Mouse (Mus musculus) liver, embryonic 15.5 days (tissue): Measurements from ENCODE around the gene Gm10762. TPM values are rescaled to one million over a fixed set of nuclear protein-coding genes. Genes with fewer than 3 reads are reported as not detected.
A peak's percentile ranks its signal among the peaks of the same experiment; 100 is the strongest.
"Not testable (repeated sequence)": the region's sequence is repeated elsewhere in the genome, so short reads cannot be mapped to it uniquely, and the experiment has no call there.

Source experiments
- ATAC-seq: fragments of 200-750 bp; cut with Nextera tagmentation; 2 replicates; pipeline ENCODE4 v1.8.0; 2017; ENCODE audit warnings: moderate number of reproducible peaks, mild to moderate bottlenecking, moderate library complexity; ENCODE audit not compliant: insufficient read depth
- H3K27ac ChIP-seq: fragments of 300-500 bp; sonication (generic); replicated peaks from 2 replicates; pipeline ENCODE4 v1.5.1; 2015; ENCODE audit warnings: mild to moderate bottlenecking, inconsistent platforms
- H3K27me3 ChIP-seq: fragments of 300-500 bp; sonication (generic); 2 replicates; pipeline ENCODE4 v1.6.1; 2015; ENCODE audit warnings: mild to moderate bottlenecking, inconsistent platforms
- H3K36me3 ChIP-seq: fragments of 300-500 bp; sonication (generic); replicated peaks from 2 replicates; pipeline ENCODE4 v1.6.1; 2015; ENCODE audit warnings: moderate library complexity, mild to moderate bottlenecking, inconsistent platforms
- H3K4me1 ChIP-seq: fragments of 300-500 bp; sonication (generic); replicated peaks from 2 replicates; pipeline ENCODE4 v1.6.1; 2015; ENCODE audit warnings: inconsistent platforms
- H3K4me2 ChIP-seq: fragments of 300-500 bp; sonication (generic); 2 replicates; pipeline ENCODE4 v1.6.1; 2015; ENCODE audit warnings: moderate library complexity, mild to moderate bottlenecking, inconsistent platforms
- H3K4me3 ChIP-seq: fragments of 300-500 bp; sonication (generic); replicated peaks from 2 replicates; pipeline ENCODE4 v1.5.1; 2015; ENCODE audit warnings: mild to moderate bottlenecking, inconsistent platforms
- H3K9ac ChIP-seq: fragments of 300-500 bp; sonication (generic); 2 replicates; pipeline ENCODE4 v1.6.1; 2015; ENCODE audit warnings: moderate library complexity, mild to moderate bottlenecking, inconsistent platforms
- H3K9me3 ChIP-seq: fragments of 300-500 bp; sonication (generic); replicated peaks from 2 replicates; pipeline ENCODE4 v1.6.1; 2016; ENCODE audit warnings: inconsistent platforms
- WGBS: fragments of 180-500 bp; shearing (Covaris S2); methylation state at CpG from one replicate; pipeline ENCODE4 v1.1.7; 2015; ENCODE audit warnings: mixed read lengths; ENCODE audit not compliant: insufficient replicate concordance; 5-methylcytosine and 5-hydroxymethylcytosine counted together
- polyA plus RNA-seq: library from polyadenylated mRNA; unstranded; fragments of >200 nt; fragmentation: Nextera tagmentation; extraction: Ambion mirVana; gene quantifications from 2 replicates; pipeline ENCODE4 v1.2.1, GENCODE M21; 2015

Gm10762 gene
- polyA plus RNA-seq = 2.9 and 3.3 TPM in 2 replicates

- H3K9me3 ChIP-seq = no peaks in the 10 kb centered on the region
- peaks cover 18% of the 10 kb centered on the region for H3K4me1 ChIP-seq
- H3K27me3 ChIP-seq = no peaks in the 10 kb centered on the region
- H3K9ac ChIP-seq = peak within 1 kb of the TSS; percentile 99
- H3K4me3 ChIP-seq = peak within 1 kb of the TSS; percentile 97
- under 1% methylated on average over 80 of the region's 80 CpGs for WGBS
- H3K4me2 ChIP-seq = peak within 1 kb of the TSS; percentile 79
- H3K36me3 ChIP-seq = no peaks in the 10 kb centered on the region
- peak within 1 kb of the TSS; percentile 98 for H3K27ac ChIP-seq
- peak; percentile 82 for ATAC-seq
Observed at GRCm38 (mm10) chr2:128967661-128968441, at the start of gene Gm10762. TSS of gene Gm10762 (minus strand) at chr2:128967725.

- H3K4me2 ChIP-seq, H3K36me3 ChIP-seq, H3K27ac ChIP-seq, H3K4me1 ChIP-seq, H3K4me3 ChIP-seq, ATAC-seq, H3K9ac ChIP-seq, H3K27me3 ChIP-seq, H3K9me3 ChIP-seq: not testable (repeated sequence)
- 57% methylated on average over 2 of the region's 2 CpGs for WGBS
Observed at GRCm38 (mm10) chr2:129008867-129009266, 41.3 kb upstream of the Gm10762 start.

DNA sequence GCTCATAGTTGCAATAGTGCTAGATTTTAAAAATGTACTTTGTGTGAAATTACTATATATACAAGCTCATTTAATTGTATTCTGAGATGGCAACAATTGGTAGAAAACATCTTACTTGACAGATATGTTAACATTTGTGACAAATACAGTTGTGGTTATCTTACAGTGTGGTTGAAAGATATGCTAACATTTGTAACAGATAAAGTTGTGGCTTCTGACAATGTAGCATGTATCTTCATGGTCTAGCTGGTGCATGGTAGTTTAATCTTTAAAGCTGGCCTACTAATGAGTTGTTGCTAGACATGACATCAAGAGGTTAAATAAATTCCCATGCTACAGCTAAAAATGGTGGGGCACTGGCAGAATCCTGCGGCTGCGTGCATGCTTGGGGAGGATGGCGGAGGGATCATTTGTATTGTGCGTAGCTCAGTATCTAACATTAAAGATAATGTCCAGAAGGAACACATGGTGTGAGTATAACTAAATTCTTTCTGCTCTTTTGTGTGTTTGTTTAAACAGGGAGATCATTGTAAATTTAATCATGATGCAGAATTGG is 38.7 kb upstream of the Gm10762 start:
- H3K9me3 ChIP-seq = no peaks in the 10 kb centered on the region
- H3K27ac ChIP-seq = peak overlapping the region; percentile 39; the same call in 1 of the 2 replicates
- H3K9ac ChIP-seq = no peak overlapping the region
- peak; percentile 71 for ATAC-seq
- H3K36me3 ChIP-seq = no peaks in the 10 kb centered on the region
- H3K4me1 ChIP-seq = peaks cover 5% of the 10 kb centered on the region; the same call in 1 of the 2 replicates
- H3K27me3 ChIP-seq = no peaks in the 10 kb centered on the region
- 17% methylated on average over 4 of the region's 4 CpGs for WGBS
- no peak overlapping the region for H3K4me3 ChIP-seq
- H3K4me2 ChIP-seq = peak overlapping the region; percentile 13; the same call in 1 of the 2 replicates

- Histone ChIP-seq H3K27me3 (no peaks in the 10 kb centered on the region), H3K4me2 (no peak overlapping the region), H3K27ac (no peak overlapping the region), H3K9me3 (no peaks in the 10 kb centered on the region), H3K36me3 (no peaks in the 10 kb centered on the region), H3K9ac (no peak overlapping the region), H3K4me1 (0 out of 2 replicates have a peak, but pooled peaks cover 5% of the 10 kb centered on the region), H3K4me3 (no peak overlapping the region)
- no peak for ATAC-seq
Observed at GRCm38 (mm10) chr2:129004872-129005271, 37.3 kb upstream of the Gm10762 start.

DNA sequence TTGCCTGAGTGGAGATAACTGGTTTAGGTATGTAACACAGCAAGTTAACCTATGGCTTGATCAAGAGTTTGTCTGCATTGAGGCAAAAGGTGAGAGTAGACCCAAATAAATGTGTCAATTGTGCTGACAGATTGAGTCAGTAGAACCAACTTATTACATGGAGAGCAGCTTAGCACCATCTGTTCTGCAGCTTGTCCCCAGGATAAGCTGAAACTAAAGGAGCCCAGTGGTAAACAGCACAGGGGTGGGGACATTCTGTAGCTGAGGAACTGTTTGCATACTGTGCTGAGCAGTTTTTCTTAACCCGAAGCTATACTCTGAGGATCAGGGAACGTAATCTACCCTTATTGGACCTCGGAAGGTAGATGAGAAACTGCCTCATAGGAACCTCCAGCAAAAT is 17.2 kb upstream of the Gm10762 start:
- no peaks in the 10 kb centered on the region for H3K4me1 ChIP-seq
- no peak overlapping the region for H3K9ac ChIP-seq
- no peaks in the 10 kb centered on the region for H3K9me3 ChIP-seq
- H3K27ac ChIP-seq = no peak overlapping the region
- H3K4me2 ChIP-seq = no peak overlapping the region
- WGBS = 73% methylated on average over 3 of the region's 3 CpGs
- no peaks in the 10 kb centered on the region for H3K27me3 ChIP-seq
- ATAC-seq = no peak
- H3K4me3 ChIP-seq = no peak overlapping the region
- no peaks in the 10 kb centered on the region for H3K36me3 ChIP-seq

GRCm38 (mm10) chr2:128975572-128975971 is 8.0 kb upstream of the Gm10762 start:
- Histone ChIP-seq H3K4me3 (no peak overlapping the region), H3K9me3 (no peaks in the 10 kb centered on the region), H3K4me2 (no peak overlapping the region), H3K27me3 (no peaks in the 10 kb centered on the region), H3K4me1 (no peaks in the 10 kb centered on the region; the same call in 1 of the 2 replicates), H3K27ac (no peak overlapping the region), H3K36me3 (no peaks in the 10 kb centered on the region), H3K9ac (no peak overlapping the region)
- 74% methylated on average over 4 of the region's 4 CpGs for WGBS
- no peak for ATAC-seq

- no peak overlapping the region for H3K27ac ChIP-seq
- H3K9me3 ChIP-seq = no peaks in the 10 kb centered on the region
- no peak for ATAC-seq
- no peaks in the 10 kb centered on the region for H3K36me3 ChIP-seq
- no peak overlapping the region for H3K4me3 ChIP-seq
- H3K4me2 ChIP-seq = no peak overlapping the region
- peaks cover 11% of the 10 kb centered on the region for H3K4me1 ChIP-seq
- H3K27me3 ChIP-seq = no peaks in the 10 kb centered on the region
- no peak overlapping the region for H3K9ac ChIP-seq
Observed at GRCm38 (mm10) chr2:128972301-128972700, 4.8 kb upstream of the Gm10762 start.

- Histone ChIP-seq H3K4me2 (peak overlapping the region; percentile 79), H3K4me3 (peak overlapping the region; percentile 97), H3K27ac (peak overlapping the region; percentile 98), H3K36me3 (no peaks in the 10 kb centered on the region), H3K9me3 (no peaks in the 10 kb centered on the region), H3K9ac (peak overlapping the region; percentile 99), H3K4me1 (peaks cover 18% of the 10 kb centered on the region), H3K27me3 (no peaks in the 10 kb centered on the region)
- ATAC-seq = no peak
Observed at GRCm38 (mm10) chr2:128968475-128969083, 1.1 kb upstream of the Gm10762 start.

DNA sequence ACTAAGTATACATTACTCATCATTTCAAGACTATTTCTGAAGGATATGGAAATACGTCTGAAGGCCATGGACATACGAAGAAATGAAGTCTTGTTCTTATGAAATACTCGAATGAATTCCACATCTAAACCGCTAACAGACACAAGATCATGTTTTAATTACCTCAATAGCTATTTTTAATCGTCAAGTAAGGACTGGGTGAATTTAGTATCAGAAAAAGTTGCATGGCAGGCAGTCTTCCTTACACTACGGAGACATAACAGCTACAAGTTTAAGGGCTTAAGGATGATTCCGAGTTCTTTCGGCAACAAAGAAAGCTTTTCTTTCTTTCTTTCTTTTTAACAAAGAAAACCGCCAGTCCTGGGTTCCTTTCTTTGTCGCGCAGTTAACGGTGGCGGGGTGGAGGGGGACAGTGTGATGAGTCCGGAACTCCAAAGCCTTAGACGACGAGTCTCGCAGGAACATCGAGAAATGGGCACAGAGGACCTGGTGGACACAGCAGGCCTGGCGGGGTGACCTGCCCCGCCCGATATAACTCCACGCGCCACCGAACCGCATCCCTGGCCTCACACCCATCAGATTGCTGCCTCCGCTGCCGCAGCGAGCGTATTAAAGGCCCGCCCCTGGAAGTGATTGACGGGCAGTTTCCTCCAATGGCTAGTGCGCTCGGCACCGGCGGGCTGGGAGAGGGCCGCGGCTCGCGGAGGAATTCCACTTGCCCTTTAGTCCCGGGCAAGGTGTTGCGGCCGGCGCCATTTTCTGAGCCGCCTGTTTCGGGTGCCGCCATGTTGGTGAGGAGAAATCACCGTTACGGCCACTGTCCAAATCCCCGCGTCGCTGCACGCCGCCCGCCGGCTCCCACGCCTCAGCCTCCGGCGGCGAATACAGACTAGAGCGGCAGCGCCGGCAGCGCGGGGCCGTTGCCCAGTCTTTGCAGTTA is 614 bp downstream of the Gm10762 start, which contains the start of gene Zc3h6:
TSS of gene Zc3h6 (plus strand) at position 762 of the 940 bp plus-strand sequence.
- H3K27me3 ChIP-seq = no peaks in the 10 kb centered on the region
- no peaks in the 10 kb centered on the region for H3K9me3 ChIP-seq
- H3K36me3 ChIP-seq = no peaks in the 10 kb centered on the region
- peaks cover 18% of the 10 kb centered on the region for H3K4me1 ChIP-seq
- peak within 1 kb of the TSS; percentile 99 for H3K9ac ChIP-seq
- WGBS = under 1% methylated on average over 65 of the region's 65 CpGs
- H3K4me2 ChIP-seq = peak within 1 kb of the TSS; percentile 79
- H3K27ac ChIP-seq = peak within 1 kb of the TSS; percentile 98
- H3K4me3 ChIP-seq = peak within 1 kb of the TSS; percentile 97
- peak; percentile 96 for ATAC-seq

DNA sequence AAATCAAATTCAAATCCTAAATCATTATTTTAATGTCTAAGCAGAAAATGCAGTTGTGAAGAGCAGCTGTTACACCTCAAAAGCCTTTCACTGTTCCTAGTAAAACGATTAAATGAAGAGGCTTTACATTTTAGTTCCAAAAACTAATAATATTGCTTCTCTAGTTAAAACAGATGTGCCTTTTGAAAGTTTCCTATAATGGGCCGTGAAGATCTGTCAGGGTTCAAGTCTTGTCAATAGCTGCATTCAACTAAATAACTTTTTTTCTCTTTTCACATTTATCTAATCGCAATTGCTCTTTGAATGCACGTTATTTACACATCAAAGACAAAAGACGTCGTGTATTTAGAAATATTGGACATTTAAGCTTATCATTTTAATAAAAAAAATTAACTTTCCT is 1.3 kb downstream of the Gm10762 start:
- Histone ChIP-seq H3K9me3 (no peaks in the 10 kb centered on the region), H3K4me2 (peak overlapping the region; percentile 79), H3K4me1 (peaks cover 18% of the 10 kb centered on the region), H3K4me3 (peak overlapping the region; percentile 97), H3K27ac (no peak overlapping the region), H3K36me3 (no peaks in the 10 kb centered on the region), H3K9ac (no peak overlapping the region; the same call in 1 of the 2 replicates), H3K27me3 (no peaks in the 10 kb centered on the region)
- no peak for ATAC-seq
- whole genome bisulfite sequencing = 18% methylated on average over 6 of the region's 6 CpGs
